Mouse (Mus musculus) gastrocnemius, postnatal 36 days (tissue): ENCODE measurements around the gene Gadl1. TPM values are rescaled to one million over a fixed set of nuclear protein-coding genes. Genes with fewer than 3 reads are reported as not detected.
A peak's percentile ranks its signal among the peaks of the same experiment; 100 is the strongest.

Experiments used
- DNase-seq, 2 experiments: peaks; one replicate each; pipeline ENCODE4 v3.0.0; 2022
- intact Hi-C: fragments of 180-260 bp; cut with DNase I; formaldehyde crosslinking; loops from one replicate; pipeline ENCODE4 v1.15.1; 2025
- long read RNA-seq, 2 experiments: library from polyadenylated mRNA; stranded (forward); transcript quantifications; one replicate each; pipeline ENCODE4 v2.0.0; 2021
- total RNA-seq, 2 experiments: library from RNA; stranded (reverse); gene quantifications; 2 replicates each; pipeline ENCODE4 v1.2.3; 2021

The Gadl1 gene
- 10 to 100 TPM in 1 of 2 experiments, 1 to 10 TPM in 1; 5.8 to 20.0 TPM for total RNA-seq
- long read RNA-seq, experiment 1, partial matches to known transcripts = 6 of 16 reads
- long read RNA-seq, experiment 1, other reads (novel, unspliced or antisense) = 10 of 16 reads
- long read RNA-seq, experiment 2, partial matches to known transcripts = 0 of 3 reads
- long read RNA-seq, experiment 2, other reads (novel, unspliced or antisense) = 3 of 3 reads

DNA sequence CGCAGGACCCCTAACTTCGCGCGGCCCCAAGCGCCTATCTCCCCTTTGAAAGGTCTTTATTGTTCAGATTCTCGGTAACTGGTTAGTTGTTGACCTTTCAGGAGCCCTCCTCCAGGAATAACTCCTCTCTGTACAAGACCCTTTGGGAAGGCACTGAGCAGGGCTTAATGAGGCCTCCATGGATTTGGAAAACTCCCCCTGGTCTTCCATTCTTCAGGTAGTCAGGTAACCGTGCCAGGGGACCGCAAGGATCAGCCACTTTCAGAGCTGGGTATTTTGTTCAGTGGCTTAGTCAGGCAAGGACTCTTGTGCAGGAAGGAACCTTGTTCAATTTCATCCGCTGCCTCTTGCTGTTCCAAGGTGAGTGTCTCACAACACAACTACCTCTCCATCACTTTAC is at the start of gene Gadl1:
Gene Gadl1 (plus strand): TSS at position 301 of the 400 bp plus-strand sequence.
- no peak for DNase-seq
- intact Hi-C loops = no loop called here

DNA sequence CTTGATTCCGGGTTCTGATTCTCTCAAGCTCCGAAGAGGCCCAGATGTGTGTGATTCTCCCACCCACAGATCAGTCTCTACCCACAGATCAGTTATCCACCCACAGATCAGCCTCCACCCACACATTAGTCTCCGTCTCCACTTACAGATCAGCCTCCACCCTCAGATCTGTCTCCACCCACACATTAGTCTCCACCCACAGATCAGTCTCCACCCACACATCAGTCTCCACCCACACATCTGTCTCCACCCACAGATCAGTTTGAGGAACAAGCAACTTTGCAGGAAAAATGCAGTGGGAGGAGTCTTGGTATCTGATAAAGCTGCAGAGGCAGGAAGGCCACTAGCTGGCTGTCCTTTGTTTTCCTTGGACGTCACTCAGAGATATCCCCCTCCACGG is 46.5 kb upstream of the Gadl1 start:
- DNase-seq = no peak
- intact Hi-C loops = no loop called here

GRCm38 (mm10) chr9:115863326-115863725 is 45.9 kb upstream of the Gadl1 start:
- DNase-seq = no peak
- intact Hi-C loops = no loop called here

DNA sequence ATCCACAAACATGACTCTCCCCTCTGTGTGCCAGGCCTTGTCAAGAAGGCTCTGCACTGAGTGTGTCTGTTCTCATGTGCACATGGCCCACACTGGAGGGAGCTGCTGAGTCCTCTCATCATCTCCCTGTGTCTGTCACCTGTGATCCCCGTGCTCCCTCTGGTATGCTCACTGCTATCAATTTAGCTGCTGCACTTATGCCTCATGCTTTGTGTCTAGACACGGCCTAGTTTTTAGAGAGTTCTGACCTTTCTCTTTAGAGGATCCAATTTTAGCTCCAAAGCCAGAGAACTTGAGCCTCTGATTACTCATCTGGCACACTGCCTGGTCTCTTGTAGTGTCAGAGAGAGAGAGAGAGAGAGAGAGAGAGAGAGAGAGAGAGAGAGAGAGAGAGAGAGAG is 42.0 kb upstream of the Gadl1 start:
- intact Hi-C loops = no loop called here
- peak in 1 of 2 experiments; percentile 37 for DNase-seq

DNA sequence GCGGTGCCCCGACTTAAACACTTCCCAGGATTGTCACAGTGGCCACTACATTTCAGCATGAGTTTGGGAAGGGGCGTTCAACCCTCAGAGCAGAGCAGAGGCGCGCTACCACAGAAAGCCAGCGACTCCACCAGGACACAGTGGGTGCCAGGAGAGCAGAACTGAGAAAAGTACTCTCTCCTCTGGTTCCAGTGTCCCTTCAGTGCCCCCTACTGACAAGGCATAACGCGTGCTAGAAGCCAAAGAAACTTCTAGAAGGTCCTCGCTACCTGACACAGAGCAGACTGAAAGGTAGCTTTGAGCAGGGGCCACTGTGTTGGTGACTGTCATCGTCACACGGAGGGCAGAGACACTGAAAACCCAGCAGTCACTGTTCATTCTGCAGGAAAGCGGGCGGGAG is 39.1 kb upstream of the Gadl1 start:
- intact Hi-C loops = no loop called here
- no peak for DNase-seq

- intact Hi-C loops = no loop called here
- DNase-seq = no peak
These were observed 38.6 kb upstream of the Gadl1 start for GRCm38 (mm10) chr9:115870640-115871039.

- DNase-seq = no peak
- intact Hi-C loops = loop anchor here (5.0 kb wide), 2 partner anchors 157 to 168 kb away; no protein-coding TSS in a partner anchor
These were observed 28.8 kb upstream of the Gadl1 start for GRCm38 (mm10) chr9:115880500-115880899.

- DNase-seq = no peak
- intact Hi-C loops = loop anchor here (5.0 kb wide), 2 partner anchors 156 to 169 kb away; no protein-coding TSS in a partner anchor
These were observed 28.1 kb upstream of the Gadl1 start for GRCm38 (mm10) chr9:115881137-115881536.

DNA sequence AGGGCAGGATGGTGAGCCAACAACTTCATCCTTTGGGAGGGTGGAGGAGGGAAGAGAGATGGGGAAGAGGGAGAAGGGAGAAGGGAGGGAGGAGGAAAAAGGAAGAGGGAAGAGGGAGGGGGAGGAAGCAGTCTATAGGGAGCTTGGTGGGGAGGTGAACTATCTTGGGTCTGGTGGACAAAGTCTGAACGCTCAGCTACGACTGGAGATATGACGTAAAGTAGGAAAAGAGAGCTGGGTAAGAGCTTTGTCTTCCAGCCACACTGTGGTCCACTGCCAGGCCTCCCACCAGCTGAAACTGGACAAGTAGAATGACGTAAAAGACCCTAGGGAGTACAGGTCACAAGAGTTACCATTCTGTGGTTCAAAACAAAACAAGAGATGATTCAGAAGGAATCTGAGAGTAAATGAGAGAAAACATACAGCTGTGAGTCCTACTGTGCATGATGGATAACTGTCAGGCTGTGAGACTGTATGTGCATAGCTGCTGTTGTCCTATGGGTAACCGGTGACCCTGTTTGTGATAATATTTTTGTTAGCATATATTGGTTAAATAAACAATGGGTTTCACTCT is 26.5 kb upstream of the Gadl1 start:
- no peak for DNase-seq
- intact Hi-C loops = loop anchor here (5.0 kb wide), 2 partner anchors 155 to 170 kb away; no protein-coding TSS in a partner anchor

GRCm38 (mm10) chr9:115883413-115883812 is 25.8 kb upstream of the Gadl1 start:
- intact Hi-C loops = loop anchor here (5.0 kb wide), 2 partner anchors 154 to 171 kb away; no protein-coding TSS in a partner anchor
- no peak for DNase-seq

- DNase-seq = no peak
- intact Hi-C loops = no loop called here
These were observed 21.7 kb upstream of the Gadl1 start for GRCm38 (mm10) chr9:115887571-115887970.

- intact Hi-C loops = no loop called here
- DNase-seq = no peak
These were observed 16.1 kb upstream of the Gadl1 start for GRCm38 (mm10) chr9:115893131-115893530.

- intact Hi-C loops = no loop called here
- no peak for DNase-seq
These were observed 15.3 kb upstream of the Gadl1 start for GRCm38 (mm10) chr9:115893947-115894346.

DNA sequence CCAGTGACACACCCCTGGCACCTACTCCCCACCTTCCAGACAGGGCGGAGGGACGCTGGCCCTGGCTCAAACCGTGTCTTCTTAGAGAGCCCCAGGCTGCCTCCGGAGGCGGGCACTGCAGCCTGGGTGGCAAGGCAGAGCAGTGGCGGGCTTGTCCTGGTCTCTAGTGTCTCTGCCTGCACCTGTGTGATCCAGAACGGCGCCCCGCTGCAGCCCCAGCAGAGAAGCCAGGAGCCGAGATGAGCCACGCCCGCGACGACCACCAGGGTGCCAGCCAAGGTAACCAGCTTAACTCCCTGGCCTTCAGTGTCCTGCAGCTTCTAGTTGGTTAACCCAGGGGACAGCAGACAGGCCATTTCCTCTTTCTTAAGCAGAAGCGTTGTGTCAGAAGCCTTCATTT is 930 bp upstream of the Gadl1 start:
- intact Hi-C loops = no loop called here

DNA sequence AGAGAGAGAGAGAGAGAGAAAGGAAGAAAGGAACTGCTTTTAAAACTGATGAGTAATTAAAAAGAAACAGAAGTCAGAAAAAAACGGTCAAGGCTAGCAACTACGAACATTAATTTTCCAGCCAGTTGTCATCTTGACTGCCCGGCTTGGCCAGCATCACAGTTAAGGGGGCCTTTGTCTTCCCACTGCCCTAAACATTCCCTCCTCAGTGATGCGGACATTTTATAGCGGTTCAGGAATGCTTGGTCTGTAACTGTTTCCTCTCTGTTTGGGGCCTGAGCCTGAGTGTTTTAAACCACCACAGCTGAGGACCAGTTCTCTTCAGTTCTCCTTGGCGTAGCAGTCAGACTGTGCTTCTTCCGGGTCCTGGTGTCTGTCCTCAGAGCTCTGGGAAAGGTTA is 4.8 kb downstream of the Gadl1 start:
- DNase-seq = no peak
- intact Hi-C loops = no loop called here

More for the DNA sequence above, 930 bp upstream of the Gadl1 start:
- DNase-seq = no peak

- intact Hi-C loops = no loop called here
- DNase-seq = no peak
These were observed 6.5 kb downstream of the Gadl1 start for GRCm38 (mm10) chr9:115915586-115916270.

- DNase-seq = no peak
- intact Hi-C loops = no loop called here
These were observed 10.5 kb downstream of the Gadl1 start for GRCm38 (mm10) chr9:115919736-115920135.

GRCm38 (mm10) chr9:115922662-115923061 is 13.4 kb downstream of the Gadl1 start:
- intact Hi-C loops = no loop called here
- DNase-seq = no peak

- intact Hi-C loops = no loop called here
- no peak for DNase-seq
These were observed 14.8 kb downstream of the Gadl1 start for GRCm38 (mm10) chr9:115924094-115924493.

- intact Hi-C loops = no loop called here
These were observed 22.5 kb downstream of the Gadl1 start for GRCm38 (mm10) chr9:115931803-115932202.

DNA sequence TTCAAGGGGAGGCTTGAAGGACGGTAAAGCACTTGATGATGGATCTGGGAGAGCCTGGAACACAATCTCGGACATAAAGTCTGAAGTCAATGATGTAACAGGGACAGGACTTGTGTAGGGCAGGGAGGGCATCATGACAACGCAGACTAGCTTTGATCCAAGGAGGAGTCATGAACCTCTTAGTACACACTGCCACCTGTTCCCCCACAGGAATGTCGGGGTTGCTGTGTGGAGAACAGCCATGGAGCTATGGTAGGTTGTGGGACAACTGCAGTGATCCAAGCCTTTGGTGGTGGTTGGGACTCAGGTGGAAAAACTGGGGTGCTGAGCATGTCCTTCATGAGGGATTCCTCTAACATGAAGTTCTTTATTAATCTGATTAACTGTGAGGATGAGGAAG is 23.5 kb downstream of the Gadl1 start:
- DNase-seq = no peak
- intact Hi-C loops = no loop called here

More at GRCm38 (mm10) chr9:115931803-115932202, 22.5 kb downstream of the Gadl1 start:
- no peak for DNase-seq
